Mouse (Mus musculus) kidney, postnatal 4 days (tissue): ENCODE measurements at regions not wholly inside any gene's neighbourhood (a gene's known extent, or its start where the extent isn't known, plus 50 kb on each side); places are given as distances from the start of the nearest gene placed in this dataset.

ENCODE experiments used
- DNase-seq, 2 experiments: peaks; one replicate each; pipeline ENCODE4 v3.0.0; 2021; ENCODE audit warnings: mixed read lengths in 2 of 2

GRCm38 (mm10) chr19:48864151-48864740 lies 658.4 kb downstream of the Sorcs3 start:
- DNase-seq = peak; percentile 6 to 8

- DNase-seq = no peak
These were observed 665.8 kb downstream of the Sorcs3 start for GRCm38 (mm10) chr19:48871601-48872000.

GRCm38 (mm10) chr19:48881526-48882195 lies 675.8 kb downstream of the Sorcs3 start:
- DNase-seq = peak; percentile 2 to 8

- no peak for DNase-seq
These were observed 702.4 kb downstream of the Sorcs3 start for GRCm38 (mm10) chr19:48908236-48908635.

- no peak for DNase-seq
These were observed 707.2 kb downstream of the Sorcs3 start for GRCm38 (mm10) chr19:48913011-48913410.

- DNase-seq = no peak
These were observed 713.8 kb downstream of the Sorcs3 start for GRCm38 (mm10) chr19:48919638-48920037.

GRCm38 (mm10) chr19:48947646-48948045 lies 741.8 kb downstream of the Sorcs3 start:
- DNase-seq = no peak
